Mouse (Mus musculus) CD4-positive, CD25-positive, alpha-beta regulatory T cell (primary cell): Measurements from ENCODE around the gene Zbtb20. TPM values are rescaled to one million over a fixed set of nuclear protein-coding genes. Genes with fewer than 3 reads are reported as not detected.

Experiments
- polyA plus RNA-seq: library from polyadenylated mRNA; unstranded; fragments of 100-300 nt; shearing (Covaris generic); gene quantifications from one replicate; pipeline ENCODE4 v1.2.1, GENCODE M21; 2017

Gene Zbtb20
- polyA plus RNA-seq, result 92.8 TPM

DNA sequence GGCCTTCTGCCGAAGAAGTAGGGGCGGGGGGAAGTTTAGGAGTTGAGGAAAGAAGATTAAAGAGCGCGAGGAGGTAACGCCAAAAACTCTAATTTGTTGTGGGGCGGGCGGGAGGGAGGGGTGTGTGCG lies at the start of gene Zbtb20:
TSS of gene Zbtb20 (plus strand) at position 30 of the 129 bp plus-strand sequence.

DNA sequence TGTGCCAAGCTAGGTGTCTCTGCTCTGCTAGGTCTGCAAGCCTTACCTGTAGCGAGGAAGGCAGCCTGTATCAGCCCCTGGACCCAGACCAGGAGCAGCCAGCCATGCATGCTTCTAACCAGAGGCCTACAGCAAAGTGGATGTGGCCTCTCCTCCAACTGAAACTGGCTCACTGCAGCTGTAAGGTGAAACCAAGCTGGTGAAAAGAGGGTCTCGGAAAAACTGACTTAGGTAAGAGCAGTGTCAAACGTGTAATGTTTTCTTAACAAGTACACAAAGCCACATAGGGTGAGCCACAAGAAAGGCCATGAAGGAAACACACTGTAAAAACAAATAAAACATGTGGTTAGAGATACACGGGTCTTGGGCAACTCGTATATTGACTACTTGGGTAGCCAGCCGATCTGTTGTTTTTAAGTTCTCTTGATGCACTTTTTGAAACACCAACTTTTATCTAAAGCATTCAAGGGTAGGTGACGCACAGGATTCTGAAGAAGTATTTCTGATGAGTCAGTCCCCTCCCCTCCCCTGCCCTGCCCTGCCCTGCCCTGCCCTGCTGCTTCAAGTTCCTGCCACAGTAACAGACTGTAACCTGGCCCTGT lies 788.4 kb downstream of the Zbtb20 start, which contains the start of gene Tigit:
TSS of gene Tigit (minus strand) at position 169 of the 602 bp plus-strand sequence.

